Mouse (Mus musculus): Measurements from ENCODE around the gene Castor1. TPM values are rescaled to one million over a fixed set of nuclear protein-coding genes. Genes with fewer than 3 reads are reported as not detected.

Gene Castor1
- total and polyA plus RNA-seq, 3 experiments = 4.5 to 8.4 (median 8.2) TPM

DNA sequence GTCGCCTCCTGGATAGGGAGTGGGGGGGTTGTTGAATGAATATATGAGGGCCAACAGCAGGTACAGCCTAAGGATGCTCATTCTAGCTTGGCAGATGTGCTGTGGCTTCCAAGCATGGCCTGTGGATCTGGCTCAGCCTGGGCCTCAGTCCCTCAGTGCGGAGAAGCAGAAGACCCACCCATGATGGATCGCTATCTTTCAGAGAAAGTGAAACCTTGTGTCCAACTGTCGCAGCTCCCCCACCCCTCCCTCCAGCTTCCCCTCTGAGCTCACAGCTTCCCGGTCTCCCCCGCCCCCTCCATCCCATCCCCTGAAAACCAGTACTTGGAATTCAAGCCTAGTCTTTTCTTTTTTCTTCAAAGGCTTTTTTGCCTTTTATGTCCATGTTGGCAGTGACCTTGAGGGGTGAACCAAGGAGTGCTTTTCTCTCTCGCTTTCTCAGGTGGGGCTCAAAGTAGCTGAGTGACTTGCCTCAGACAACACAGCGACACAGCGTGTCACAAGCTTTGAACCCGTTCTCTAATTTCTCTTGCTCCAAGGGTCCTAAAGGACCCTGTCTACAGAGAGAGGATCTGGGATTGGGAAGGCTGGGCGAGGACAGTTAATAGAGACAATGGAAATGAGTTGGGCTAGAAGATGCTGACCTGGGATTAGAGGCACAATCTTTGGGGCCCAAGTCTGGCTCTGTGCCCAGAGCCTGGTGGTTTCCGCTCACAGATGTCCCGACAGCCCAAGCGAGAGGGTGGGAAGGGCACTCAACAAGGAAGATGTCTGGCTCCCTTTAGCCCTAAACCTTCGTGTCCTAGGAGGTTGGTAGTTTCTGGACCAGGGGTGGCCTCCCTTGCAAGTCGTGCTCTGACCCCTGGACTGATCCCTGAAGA lies 17.9 kb downstream of the Castor1 start, which contains the start of gene Osm:
Osm (plus strand) TSS at position 756 of the 881 bp plus-strand sequence.
- Histone ChIP-seq H3K4me1 (ENCODE audit: insufficient read depth, low read depth, low read length) (peaks cover 86% of the 10 kb centered on the region), H3K27me3 (ENCODE audit: insufficient read depth, low read length) (no peaks in the 10 kb centered on the region), H3K9me3 (replicated peaks) (peaks cover 6% of the 10 kb centered on the region), H3K4me3 (ENCODE audit: low read depth, low read length) (peak within 1 kb of the TSS; percentile 80), H3K36me3 (replicated peaks) (peaks cover 66% of the 10 kb centered on the region)
- no peak for TF ChIP-seq GATA1 (IDR thresholded peaks at IDR 0.05; ENCODE audit: borderline replicate concordance, low read length)
- no peak for TF ChIP-seq POLR2AphosphoS5 (IDR thresholded peaks at IDR 0.05; ENCODE audit: insufficient replicate concordance, low read depth, low read length)
- no peak for TF ChIP-seq GATA2 (IDR thresholded peaks at IDR 0.05; ENCODE audit: borderline replicate concordance, low read depth, low read length)
- no peak for TF ChIP-seq CTCF (IDR thresholded peaks at IDR 0.05; ENCODE audit: low read depth, low read length)
- TF ChIP-seq TAL1 (conservative IDR thresholded peaks at IDR 0.05; ENCODE audit: low read depth, low read length) = no peak
- DNase-seq (ENCODE audit: low spot score) (peak; percentile 67), ATAC-seq (ENCODE audit: extremely low read depth, insufficient number of reproducible peaks, low FRiP score, poor library complexity, severe bottlenecking) (peak; percentile 30)

DNA sequence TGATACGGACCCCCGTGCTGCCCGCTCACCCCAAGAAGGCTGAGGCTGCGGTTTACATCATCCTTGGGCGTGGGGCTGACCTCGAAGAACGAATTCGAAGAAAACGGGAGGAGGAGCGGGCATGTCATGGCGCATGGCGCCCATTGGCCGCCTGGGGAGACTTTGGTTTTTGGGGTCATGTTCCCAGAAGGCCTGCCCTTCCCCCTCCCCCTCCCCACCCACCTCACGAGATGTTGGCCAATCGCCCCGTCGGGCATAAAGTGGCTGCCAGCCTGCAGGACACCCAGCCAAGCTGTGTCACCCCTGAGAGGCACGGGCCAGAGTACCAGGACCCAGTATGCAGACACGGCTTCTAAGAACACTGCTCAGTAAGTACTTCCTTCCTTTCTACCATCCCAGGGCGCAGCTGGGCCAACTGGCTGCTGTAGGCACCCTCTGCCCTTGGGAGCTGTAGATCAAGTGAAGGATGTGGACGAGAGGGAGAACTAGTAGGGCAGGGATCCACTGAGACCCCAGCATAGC lies 18.6 kb downstream of the Castor1 start:
- TF ChIP-seq TAL1 (conservative IDR thresholded peaks at IDR 0.05; ENCODE audit: low read depth, low read length) = no peak
- no peak for TF ChIP-seq CTCF (IDR thresholded peaks at IDR 0.05; ENCODE audit: low read depth, low read length)
- TF ChIP-seq GATA2 (IDR thresholded peaks at IDR 0.05; ENCODE audit: borderline replicate concordance, low read depth, low read length) = no peak
- TF ChIP-seq POLR2AphosphoS5 (IDR thresholded peaks at IDR 0.05; ENCODE audit: insufficient replicate concordance, low read depth, low read length) = no peak
- TF ChIP-seq GATA1 (IDR thresholded peaks at IDR 0.05; ENCODE audit: borderline replicate concordance, low read length) = no peak
- H3K4me1 ChIP-seq (ENCODE audit: insufficient read depth, low read depth, low read length) = peaks cover 87% of the 10 kb centered on the region
- peaks cover 66% of the 10 kb centered on the region for H3K36me3 ChIP-seq (replicated peaks)
- H3K4me3 ChIP-seq (ENCODE audit: low read depth, low read length) = peak overlapping the region; percentile 80
- ATAC-seq (ENCODE audit: extremely low read depth, insufficient number of reproducible peaks, low FRiP score, poor library complexity, severe bottlenecking) (peak; percentile 36; the same call in 1 of the 2 replicates), DNase-seq (ENCODE audit: low spot score) (peak; percentile 80)
- H3K27me3 ChIP-seq (ENCODE audit: insufficient read depth, low read length) = no peaks in the 10 kb centered on the region
- H3K9me3 ChIP-seq (replicated peaks) = peaks cover 6% of the 10 kb centered on the region

- DNase-seq (ENCODE audit: low spot score) = peak; percentile 78
- H3K9me3 ChIP-seq (replicated peaks) = peaks cover 6% of the 10 kb centered on the region
- peaks cover 64% of the 10 kb centered on the region for H3K36me3 ChIP-seq (replicated peaks)
- no peak for TF ChIP-seq POLR2AphosphoS5 (IDR thresholded peaks at IDR 0.05; ENCODE audit: insufficient replicate concordance, low read depth, low read length)
- TF ChIP-seq TAL1 (conservative IDR thresholded peaks at IDR 0.05; ENCODE audit: low read depth, low read length) = no peak
- no peak for TF ChIP-seq GATA1 (IDR thresholded peaks at IDR 0.05; ENCODE audit: borderline replicate concordance, low read length)
- H3K4me1 ChIP-seq (ENCODE audit: insufficient read depth, low read depth, low read length) = peaks cover 87% of the 10 kb centered on the region
- H3K4me3 ChIP-seq (ENCODE audit: low read depth, low read length) = peak overlapping the region; percentile 80
- H3K27me3 ChIP-seq (ENCODE audit: insufficient read depth, low read length) = no peaks in the 10 kb centered on the region
- ATAC-seq (ENCODE audit: extremely low read depth, insufficient number of reproducible peaks, low FRiP score, poor library complexity, severe bottlenecking) = peak; percentile 54
Observed at GRCm38 (mm10) chr11:4237389-4237912, 19.4 kb downstream of the Castor1 start.

- TF ChIP-seq POLR2AphosphoS5 (IDR thresholded peaks at IDR 0.05; ENCODE audit: insufficient replicate concordance, low read depth, low read length) = no peak
- no peak for TF ChIP-seq GATA2 (IDR thresholded peaks at IDR 0.05; ENCODE audit: borderline replicate concordance, low read depth, low read length)
- TF ChIP-seq CTCF (IDR thresholded peaks at IDR 0.05; ENCODE audit: low read depth, low read length) = no peak
- no peak for TF ChIP-seq GATA1 (IDR thresholded peaks at IDR 0.05; ENCODE audit: borderline replicate concordance, low read length)
- no peak for TF ChIP-seq TAL1 (conservative IDR thresholded peaks at IDR 0.05; ENCODE audit: low read depth, low read length)
- H3K36me3 ChIP-seq (replicated peaks) = peaks cover 59% of the 10 kb centered on the region
- no peak for ATAC-seq (ENCODE audit: extremely low read depth, insufficient number of reproducible peaks, low FRiP score, poor library complexity, severe bottlenecking)
- H3K4me3 ChIP-seq (ENCODE audit: low read depth, low read length) = peak overlapping the region; percentile 80
- no peak for DNase-seq (ENCODE audit: low spot score)
- H3K27me3 ChIP-seq (ENCODE audit: insufficient read depth, low read length) = no peaks in the 10 kb centered on the region
- peaks cover 79% of the 10 kb centered on the region for H3K4me1 ChIP-seq (ENCODE audit: insufficient read depth, low read depth, low read length)
- peaks cover 6% of the 10 kb centered on the region for H3K9me3 ChIP-seq (replicated peaks)
Observed at GRCm38 (mm10) chr11:4238167-4238566, 20.1 kb downstream of the Castor1 start.

DNA sequence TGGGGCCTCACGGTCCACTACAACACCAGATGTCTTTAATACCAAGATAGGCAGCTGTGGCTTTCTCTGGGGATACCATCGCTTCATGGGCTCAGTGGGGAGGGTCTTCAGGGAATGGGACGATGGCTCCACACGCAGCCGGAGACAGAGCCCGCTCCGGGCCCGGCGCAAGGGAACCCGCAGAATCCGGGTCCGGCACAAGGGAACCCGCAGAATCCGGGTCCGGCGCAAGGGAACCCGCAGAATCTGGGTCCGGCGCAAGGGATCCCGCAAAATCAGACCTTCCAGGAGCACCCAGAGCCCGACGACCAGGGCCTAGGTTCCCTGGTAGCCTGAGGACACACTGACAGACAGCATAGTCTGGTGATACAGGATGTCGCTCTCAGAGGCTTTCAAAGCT lies 21.7 kb downstream of the Castor1 start:
- H3K4me3 ChIP-seq (ENCODE audit: low read depth, low read length) = peak overlapping the region; percentile 10; the same call in 1 of the 2 replicates
- no peak for TF ChIP-seq POLR2AphosphoS5 (IDR thresholded peaks at IDR 0.05; ENCODE audit: insufficient replicate concordance, low read depth, low read length)
- H3K4me1 ChIP-seq (ENCODE audit: insufficient read depth, low read depth, low read length) = peaks cover 69% of the 10 kb centered on the region
- H3K36me3 ChIP-seq (replicated peaks) = peaks cover 49% of the 10 kb centered on the region
- H3K9me3 ChIP-seq (replicated peaks) = peaks cover 6% of the 10 kb centered on the region
- H3K27me3 ChIP-seq (ENCODE audit: insufficient read depth, low read length) = no peaks in the 10 kb centered on the region
- DNase-seq (ENCODE audit: low spot score) (no peak), ATAC-seq (ENCODE audit: extremely low read depth, insufficient number of reproducible peaks, low FRiP score, poor library complexity, severe bottlenecking) (no peak)

DNA sequence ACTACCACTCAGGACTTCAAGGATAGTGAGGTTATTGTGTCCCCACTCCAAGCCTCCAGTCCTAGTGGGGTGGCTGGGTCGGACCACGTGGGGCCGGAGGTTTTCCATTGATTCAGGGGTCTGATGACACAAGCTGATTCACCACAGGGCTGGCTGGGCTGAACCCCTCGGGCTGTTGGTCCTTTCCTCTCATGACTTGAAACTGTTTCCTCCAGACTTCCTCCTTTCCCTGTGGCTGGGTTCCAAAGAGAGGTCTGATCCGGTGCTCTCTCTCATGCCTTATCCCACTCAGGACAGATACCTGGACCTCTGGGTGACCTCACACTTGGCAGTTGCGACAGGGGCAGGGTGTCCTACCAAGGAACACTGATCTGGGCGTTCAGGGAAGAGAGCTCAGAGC lies 22.1 kb downstream of the Castor1 start:
- TF ChIP-seq CTCF (IDR thresholded peaks at IDR 0.05; ENCODE audit: low read depth, low read length) (no peak), POLR2AphosphoS5 (IDR thresholded peaks at IDR 0.05; ENCODE audit: insufficient replicate concordance, low read depth, low read length) (no peak), TAL1 (conservative IDR thresholded peaks at IDR 0.05; ENCODE audit: low read depth, low read length) (no peak), GATA1 (IDR thresholded peaks at IDR 0.05; ENCODE audit: borderline replicate concordance, low read length) (no peak), GATA2 (IDR thresholded peaks at IDR 0.05; ENCODE audit: borderline replicate concordance, low read depth, low read length) (no peak)
- Histone ChIP-seq H3K9me3 (replicated peaks) (peaks cover 6% of the 10 kb centered on the region), H3K4me1 (ENCODE audit: insufficient read depth, low read depth, low read length) (peaks cover 66% of the 10 kb centered on the region), H3K36me3 (replicated peaks) (peaks cover 48% of the 10 kb centered on the region), H3K4me3 (ENCODE audit: low read depth, low read length) (peak overlapping the region; percentile 10; the same call in 1 of the 2 replicates), H3K27me3 (ENCODE audit: insufficient read depth, low read length) (no peaks in the 10 kb centered on the region)
- DNase-seq (ENCODE audit: low spot score) = no peak
- ATAC-seq (ENCODE audit: extremely low read depth, insufficient number of reproducible peaks, low FRiP score, poor library complexity, severe bottlenecking) = no peak

Data from G1E (cell line).